Mouse (Mus musculus): Measurements from ENCODE around the gene Atxn7l2. TPM values are rescaled to one million over a fixed set of nuclear protein-coding genes. Genes with fewer than 3 reads are reported as not detected.

The Atxn7l2 gene
- polyA plus RNA-seq, 2 experiments = 1.7 to 2.2 TPM

DNA sequence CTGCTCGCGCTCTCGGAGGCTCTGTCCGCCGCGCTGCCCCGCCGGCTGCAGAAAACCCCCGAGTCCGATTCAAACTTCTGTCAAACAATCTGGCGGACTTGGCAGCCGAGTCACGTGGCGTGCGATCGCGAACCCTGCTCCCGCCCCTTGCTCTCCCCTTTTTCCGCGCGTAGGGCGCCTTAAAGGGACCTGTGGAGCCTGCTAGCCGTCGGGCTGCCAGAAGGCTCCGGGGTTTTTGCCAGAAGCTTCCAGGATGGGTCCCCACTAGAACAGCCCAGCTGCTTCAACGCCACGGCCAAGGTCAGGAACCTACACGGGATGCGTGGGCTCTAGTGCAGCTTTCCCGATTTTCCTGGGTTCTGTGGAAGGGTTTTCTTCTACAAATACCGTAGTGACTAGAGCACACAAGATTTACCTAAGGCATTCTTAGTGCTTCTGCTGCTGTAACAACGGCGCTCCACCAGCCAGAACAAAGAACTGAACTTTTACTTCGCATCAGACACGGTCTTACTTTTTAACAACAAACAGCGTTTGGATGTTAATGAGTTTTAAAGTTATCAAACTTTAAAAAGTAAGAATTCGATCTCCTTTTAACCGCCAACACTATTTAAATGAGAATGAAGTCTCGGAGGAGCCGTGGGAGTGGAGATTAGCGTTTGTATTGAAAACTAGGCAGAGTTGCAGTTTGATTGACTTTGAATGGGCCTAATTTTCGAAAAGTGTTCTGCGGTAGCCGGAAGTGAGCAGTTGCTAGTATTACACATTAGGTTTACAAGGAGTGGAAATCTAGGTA is 16.0 kb upstream of the Atxn7l2 start, which contains the start of gene Sypl2:
TSS of gene Sypl2 (minus strand) at position 91 of the 793 bp plus-strand sequence.
- TF ChIP-seq CTCF (IDR thresholded peaks at IDR 0.05; ENCODE audit: low read depth) = no peak
- no peak for TF ChIP-seq EP300 (IDR thresholded peaks at IDR 0.05; ENCODE audit: low read depth)
- Histone ChIP-seq H3K4me2 (ENCODE audit: low read depth) (peak within 1 kb of the TSS; percentile 47), H3K4me3 (ENCODE audit: insufficient read depth in 1 of 2, low read depth in 2 of 2, low read length in 2 of 2) (peak within 1 kb of the TSS; percentile 16 to 38), H3K27ac (no peak within 1 kb of the TSS), H3K9ac (replicated peaks) (no peak within 1 kb of the TSS; the same call in 1 of the 2 replicates), H3K36me3 (replicated peaks; ENCODE audit: control insufficient read depth, insufficient read depth, low read depth) (no peaks in the 10 kb centered on the region), H3K9me3 (ENCODE audit: control insufficient read depth, low read length) (no peaks in the 10 kb centered on the region), H3K27me3 (ENCODE audit: control insufficient read depth, insufficient read depth, low read length) (peaks cover 52% of the 10 kb centered on the region), H3K4me1 (replicated peaks; ENCODE audit: control insufficient read depth in 2 of 2, insufficient read depth in 2 of 2, low read length in 1 of 2) (no peaks in the 10 kb centered on the region)
- ATAC-seq (ENCODE audit: insufficient read depth) (no peak), DNase-seq (ENCODE audit: low read depth in 3 of 3, low spot score in 3 of 3) (no peak)
- 7% methylated on average over 44 of the region's 44 CpGs for WGBS (ENCODE audit: insufficient replicate concordance)

DNA sequence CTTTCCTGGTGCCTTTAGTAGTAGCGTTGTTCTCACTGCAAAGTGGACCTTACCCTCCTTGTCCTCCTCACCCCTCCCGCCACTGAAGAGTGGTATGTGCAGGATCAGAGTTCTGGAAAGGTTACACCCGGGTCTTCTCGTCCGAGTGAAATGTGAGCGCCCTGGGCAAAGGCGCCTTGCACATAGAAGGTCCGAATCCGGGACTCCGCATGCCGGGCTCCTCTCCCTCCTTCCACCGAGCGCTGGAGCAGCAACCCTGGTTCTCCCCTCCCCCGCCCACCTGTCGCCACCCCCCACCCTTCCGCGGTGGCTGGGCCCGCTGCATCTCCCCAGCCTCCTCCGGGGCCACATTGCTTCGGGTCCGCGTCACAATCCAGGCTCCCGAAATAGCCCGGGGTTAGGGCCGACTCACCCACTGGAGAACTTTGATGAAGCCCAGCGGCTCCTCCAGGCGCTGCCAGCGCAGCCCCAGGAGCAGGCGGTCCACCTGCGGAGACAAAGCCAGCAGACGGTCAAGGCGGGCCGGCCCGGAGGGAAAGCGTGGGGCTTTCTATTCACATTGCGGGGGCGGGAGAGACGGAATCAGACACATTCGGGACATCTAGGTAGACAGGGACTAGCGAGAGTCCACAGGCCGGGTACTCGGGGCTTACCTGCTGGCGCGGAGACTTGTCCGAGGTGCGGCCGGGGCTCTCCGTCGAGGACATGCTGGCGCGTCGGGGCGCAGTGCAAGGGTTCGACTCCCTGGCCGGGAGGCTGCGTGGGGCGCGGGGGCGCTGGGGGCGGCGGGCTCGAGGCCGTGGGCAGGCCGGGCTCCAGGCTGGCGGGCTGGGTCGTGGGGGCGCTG is 15.2 kb upstream of the Atxn7l2 start:
- ATAC-seq (ENCODE audit: insufficient read depth) = no peak
- Histone ChIP-seq H3K4me3 (ENCODE audit: insufficient read depth in 1 of 2, low read depth in 2 of 2, low read length in 2 of 2) (peak overlapping the region in 1 of 2 experiments; percentile 38; a peak in 3 of 4 replicates), H3K4me2 (ENCODE audit: low read depth) (peak overlapping the region; percentile 47), H3K36me3 (replicated peaks; ENCODE audit: control insufficient read depth, insufficient read depth, low read depth) (no peaks in the 10 kb centered on the region), H3K9me3 (ENCODE audit: control insufficient read depth, low read length) (no peaks in the 10 kb centered on the region), H3K27me3 (ENCODE audit: control insufficient read depth, insufficient read depth, low read length) (peaks cover 52% of the 10 kb centered on the region), H3K9ac (replicated peaks) (no peak overlapping the region), H3K27ac (no peak overlapping the region), H3K4me1 (replicated peaks; ENCODE audit: control insufficient read depth in 2 of 2, insufficient read depth in 2 of 2, low read length in 1 of 2) (no peaks in the 10 kb centered on the region)
- TF ChIP-seq CTCF (IDR thresholded peaks at IDR 0.05; ENCODE audit: low read depth) (no peak), EP300 (IDR thresholded peaks at IDR 0.05; ENCODE audit: low read depth) (no peak)
- WGBS (ENCODE audit: insufficient replicate concordance) = 4% methylated on average over 67 of the region's 67 CpGs
- DNase-seq (ENCODE audit: low read depth in 3 of 3, low spot score in 3 of 3) = no peak

DNA sequence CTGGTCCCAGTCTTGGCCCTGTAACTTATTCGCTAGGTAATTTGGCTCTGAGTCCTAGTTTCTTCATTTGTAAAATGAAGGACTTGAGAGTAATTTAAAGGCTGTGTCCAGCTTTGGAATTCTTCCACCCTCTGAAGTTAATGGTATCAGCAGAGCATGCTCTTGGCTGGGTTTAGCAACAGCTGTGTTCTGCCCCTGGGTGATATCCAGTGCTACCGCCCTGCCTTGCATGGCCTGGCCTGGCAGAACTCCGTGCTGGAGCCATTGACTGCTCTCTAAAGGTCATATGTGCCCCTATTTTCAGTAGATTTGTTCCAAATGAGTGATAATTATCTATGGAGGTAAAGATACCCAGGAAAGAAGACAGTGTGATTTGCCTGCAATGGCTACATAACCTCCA is 9.9 kb upstream of the Atxn7l2 start:
- TF ChIP-seq CTCF (IDR thresholded peaks at IDR 0.05; ENCODE audit: low read depth) (no peak), EP300 (IDR thresholded peaks at IDR 0.05; ENCODE audit: low read depth) (no peak)
- H3K36me3 ChIP-seq (replicated peaks; ENCODE audit: control insufficient read depth, insufficient read depth, low read depth) = no peaks in the 10 kb centered on the region
- no peak overlapping the region for H3K4me3 ChIP-seq (ENCODE audit: insufficient read depth in 1 of 2, low read depth in 2 of 2, low read length in 2 of 2)
- H3K4me2 ChIP-seq (ENCODE audit: low read depth) = no peak overlapping the region
- no peaks in the 10 kb centered on the region for H3K9me3 ChIP-seq (ENCODE audit: control insufficient read depth, low read length)
- H3K4me1 ChIP-seq (replicated peaks; ENCODE audit: control insufficient read depth in 2 of 2, insufficient read depth in 2 of 2, low read length in 1 of 2) = no peaks in the 10 kb centered on the region
- ATAC-seq (ENCODE audit: insufficient read depth) (no peak), DNase-seq (ENCODE audit: low read depth in 3 of 3, low spot score in 3 of 3) (no peak)
- WGBS (ENCODE audit: insufficient replicate concordance) = 54% methylated on average over 3 of the region's 3 CpGs
- H3K9ac ChIP-seq (replicated peaks) = no peak overlapping the region
- no peak overlapping the region for H3K27ac ChIP-seq
- H3K27me3 ChIP-seq (ENCODE audit: control insufficient read depth, insufficient read depth, low read length) = peaks cover 21% of the 10 kb centered on the region

DNA sequence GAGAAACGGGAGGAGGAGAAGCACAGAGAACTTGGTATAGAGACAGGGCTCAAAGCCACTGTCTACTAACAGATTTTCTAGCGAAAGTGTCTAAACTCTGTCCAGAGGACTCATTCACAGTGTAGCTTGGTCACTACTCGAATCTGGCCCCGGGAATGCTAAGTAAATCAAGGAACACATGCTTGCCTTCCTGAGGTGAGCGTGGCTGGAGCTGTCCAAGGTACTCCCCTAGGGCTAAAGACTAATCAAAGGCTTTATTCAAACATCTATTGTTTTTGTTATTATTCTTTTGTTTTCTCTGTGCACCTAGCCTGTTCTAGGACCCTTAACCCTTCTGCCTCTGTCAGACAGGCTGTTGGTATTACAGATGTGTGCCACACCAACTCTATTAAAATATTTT is 4.0 kb upstream of the Atxn7l2 start:
- Histone ChIP-seq H3K4me2 (ENCODE audit: low read depth) (no peak overlapping the region), H3K9me3 (ENCODE audit: control insufficient read depth, low read length) (no peaks in the 10 kb centered on the region), H3K4me3 (ENCODE audit: insufficient read depth in 1 of 2, low read depth in 2 of 2, low read length in 2 of 2) (no peak overlapping the region), H3K27me3 (ENCODE audit: control insufficient read depth, insufficient read depth, low read length) (no peaks in the 10 kb centered on the region; the same call in 1 of the 2 replicates), H3K9ac (replicated peaks) (no peak overlapping the region), H3K27ac (no peak overlapping the region), H3K4me1 (replicated peaks; ENCODE audit: control insufficient read depth in 2 of 2, insufficient read depth in 2 of 2, low read length in 1 of 2) (peaks cover 3 to 5% of the 10 kb centered on the region in 2 experiments), H3K36me3 (replicated peaks; ENCODE audit: control insufficient read depth, insufficient read depth, low read depth) (no peaks in the 10 kb centered on the region)
- ATAC-seq (ENCODE audit: insufficient read depth) (no peak), DNase-seq (ENCODE audit: low read depth in 3 of 3, low spot score in 3 of 3) (no peak)
- TF ChIP-seq CTCF (IDR thresholded peaks at IDR 0.05; ENCODE audit: low read depth) (no peak), EP300 (IDR thresholded peaks at IDR 0.05; ENCODE audit: low read depth) (no peak)
- WGBS (ENCODE audit: insufficient replicate concordance) = 14% methylated on average over 5 of the region's 5 CpGs

DNA sequence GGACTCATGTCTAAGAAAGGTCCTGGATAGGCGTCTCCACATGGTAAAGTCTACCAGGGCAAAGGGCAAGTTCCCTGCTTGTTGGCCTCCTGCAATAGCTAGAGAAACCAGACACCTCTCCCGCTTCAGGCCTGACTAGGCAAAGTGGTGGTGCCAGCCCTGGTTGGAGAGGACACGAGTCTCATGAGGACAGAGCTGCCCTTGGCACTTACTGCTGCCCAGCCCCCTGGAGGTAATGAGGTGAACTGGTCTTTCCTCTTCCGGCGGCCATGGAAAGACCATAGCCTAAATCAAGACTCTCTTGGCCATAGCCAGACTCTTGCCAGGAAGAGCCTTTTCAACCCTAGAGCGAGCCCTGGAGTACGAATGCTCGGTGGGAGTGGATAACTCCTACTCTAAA is 1.7 kb upstream of the Atxn7l2 start:
- ATAC-seq (ENCODE audit: insufficient read depth) (no peak), DNase-seq (ENCODE audit: low read depth in 3 of 3, low spot score in 3 of 3) (no peak)
- 62% methylated on average over 8 of the region's 8 CpGs for WGBS (ENCODE audit: insufficient replicate concordance)

More for the DNA sequence above, 1.7 kb upstream of the Atxn7l2 start:
- H3K27me3 ChIP-seq (ENCODE audit: control insufficient read depth, insufficient read depth, low read length) = no peaks in the 10 kb centered on the region; the same call in 1 of the 2 replicates
- no peaks in the 10 kb centered on the region for H3K36me3 ChIP-seq (replicated peaks; ENCODE audit: control insufficient read depth, insufficient read depth, low read depth)
- H3K4me1 ChIP-seq (replicated peaks; ENCODE audit: control insufficient read depth in 2 of 2, insufficient read depth in 2 of 2, low read length in 1 of 2) = peaks cover 9 to 13% of the 10 kb centered on the region in 2 experiments
- TF ChIP-seq CTCF (IDR thresholded peaks at IDR 0.05; ENCODE audit: low read depth) (peak; percentile 38; the same call in 1 of the 2 replicates), EP300 (IDR thresholded peaks at IDR 0.05; ENCODE audit: low read depth) (no peak)
- no peak overlapping the region for H3K27ac ChIP-seq
- H3K4me3 ChIP-seq (ENCODE audit: insufficient read depth in 1 of 2, low read depth in 2 of 2, low read length in 2 of 2) = no peak overlapping the region
- no peak overlapping the region for H3K4me2 ChIP-seq (ENCODE audit: low read depth)
- no peaks in the 10 kb centered on the region for H3K9me3 ChIP-seq (ENCODE audit: control insufficient read depth, low read length)
- H3K9ac ChIP-seq (replicated peaks) = no peak overlapping the region

Data from liver, embryonic 14.5 days (tissue).